Mouse (Mus musculus): ENCODE results near the gene Ccdc24.

The Ccdc24 gene

GRCm38 (mm10) chr4:117830124-117830551 lies 42.2 kb downstream of the Ccdc24 start:
- peak; percentile 56 for DNase-seq (ENCODE audit: low read depth, low spot score)

- peak; percentile 66 for DNase-seq (ENCODE audit: low read depth, low spot score)
Observed at GRCm38 (mm10) chr4:117829260-117830123, 42.9 kb downstream of the Ccdc24 start.

- no peak for DNase-seq (ENCODE audit: low read depth, low spot score)
Observed at GRCm38 (mm10) chr4:117828572-117829145, 43.7 kb downstream of the Ccdc24 start.

GRCm38 (mm10) chr4:117818032-117818431 lies 54.3 kb downstream of the Ccdc24 start:
- DNase-seq (ENCODE audit: low read depth, low spot score), result no peak

- no peak for DNase-seq (ENCODE audit: low read depth, low spot score)
Observed at GRCm38 (mm10) chr4:117816776-117817175, 55.6 kb downstream of the Ccdc24 start.

Measured in retina, adult 2 months (tissue).